Mouse (Mus musculus): ENCODE results near the gene Fcgrt.

Fcgrt gene

DNA sequence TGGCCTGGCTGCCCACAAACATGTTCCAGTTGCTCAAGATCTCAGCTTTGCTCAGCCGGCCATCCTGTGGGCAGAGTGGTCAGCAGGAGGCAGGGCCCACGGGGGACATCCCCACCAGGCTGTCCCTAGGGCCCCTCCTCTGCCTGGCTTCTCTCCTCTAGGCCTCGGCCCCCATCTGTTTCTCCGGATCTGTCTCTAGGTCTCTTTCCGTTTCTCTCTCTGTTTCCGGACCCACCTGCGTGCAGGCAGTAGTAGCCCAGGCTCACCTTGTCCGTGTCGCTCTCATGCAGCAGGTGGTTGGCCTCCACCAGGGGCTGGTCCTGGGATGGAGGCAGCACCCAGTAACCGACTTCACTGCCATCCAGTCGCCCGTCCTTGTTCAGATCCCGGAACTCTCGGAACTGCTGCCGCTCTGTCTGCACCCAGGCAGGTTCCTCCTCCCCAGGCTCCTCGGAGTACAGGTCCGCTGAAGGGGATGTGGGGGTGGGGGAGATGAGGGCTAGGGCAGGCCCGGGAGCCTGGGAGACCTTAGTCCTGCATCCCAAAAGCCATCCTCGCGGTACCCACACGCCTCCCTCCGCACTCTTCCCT is 20.3 kb downstream of the Fcgrt start:
- DNase-seq (ENCODE audit: low spot score in 2 of 2) = no peak

DNA sequence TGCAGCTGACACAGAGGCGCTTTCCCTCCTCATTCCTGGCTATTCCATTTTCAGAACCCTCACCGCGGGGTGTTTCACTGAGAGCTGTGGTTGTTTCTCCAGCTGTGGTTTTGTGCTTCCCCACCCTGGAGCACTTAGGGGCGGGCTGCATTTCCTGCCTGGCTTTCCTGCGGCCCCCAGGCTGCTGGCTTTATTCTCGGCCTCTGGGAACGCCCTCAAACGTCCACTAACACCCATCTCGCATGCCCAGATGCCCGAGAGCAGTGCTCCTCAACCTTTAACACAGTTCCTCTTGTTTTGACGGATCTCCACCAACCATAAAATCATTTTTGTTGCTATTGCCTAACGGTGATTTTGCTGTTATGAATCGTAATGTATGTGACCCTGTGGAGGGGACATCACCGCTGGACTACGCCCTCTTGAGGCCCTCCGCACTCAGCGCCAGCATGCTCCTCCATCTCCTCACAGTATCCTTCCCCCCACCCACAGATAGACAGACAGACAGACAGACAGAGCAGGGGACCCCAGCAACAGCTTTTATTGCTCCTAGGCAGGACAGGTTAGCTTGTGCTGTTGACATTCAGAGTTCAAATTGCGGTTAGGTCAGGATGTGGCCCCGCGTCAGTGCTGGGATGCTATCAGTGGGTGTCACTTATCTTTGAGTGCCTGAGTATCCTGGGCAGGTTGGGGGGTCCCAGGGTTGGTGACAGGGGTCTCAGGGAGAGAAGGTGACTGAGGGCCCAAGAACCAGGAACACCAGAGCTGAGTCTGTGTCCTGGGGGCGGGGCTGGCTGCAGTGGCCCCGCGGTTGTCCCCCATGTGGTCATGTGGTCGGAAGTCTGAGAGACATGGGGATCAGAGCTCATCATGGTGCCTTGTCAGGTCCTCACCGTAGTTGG is 21.0 kb downstream of the Fcgrt start:
- peak; percentile 81 to 88 for DNase-seq (ENCODE audit: low spot score in 2 of 2)

DNA sequence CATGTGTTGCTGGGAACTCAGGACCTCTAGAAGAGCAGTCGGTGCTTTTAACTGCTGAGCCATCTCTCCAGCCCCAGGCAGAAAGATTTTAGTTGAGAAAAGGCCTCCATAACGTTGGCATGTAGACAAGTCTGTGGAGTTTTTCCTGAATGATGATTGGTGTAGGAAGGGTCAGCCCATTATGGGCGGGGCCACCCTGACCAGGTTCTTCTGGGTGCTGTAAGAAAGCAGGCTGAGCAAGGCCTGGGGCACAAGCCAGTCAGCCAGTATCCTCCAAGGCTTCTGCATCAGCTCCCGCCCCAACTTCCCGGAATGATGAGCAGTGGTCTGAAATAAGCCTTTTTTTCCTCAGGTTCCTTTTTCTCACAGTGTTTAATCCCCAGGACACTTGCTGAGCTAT is 22.6 kb downstream of the Fcgrt start:
- no peak for DNase-seq (ENCODE audit: low spot score in 2 of 2)

DNA sequence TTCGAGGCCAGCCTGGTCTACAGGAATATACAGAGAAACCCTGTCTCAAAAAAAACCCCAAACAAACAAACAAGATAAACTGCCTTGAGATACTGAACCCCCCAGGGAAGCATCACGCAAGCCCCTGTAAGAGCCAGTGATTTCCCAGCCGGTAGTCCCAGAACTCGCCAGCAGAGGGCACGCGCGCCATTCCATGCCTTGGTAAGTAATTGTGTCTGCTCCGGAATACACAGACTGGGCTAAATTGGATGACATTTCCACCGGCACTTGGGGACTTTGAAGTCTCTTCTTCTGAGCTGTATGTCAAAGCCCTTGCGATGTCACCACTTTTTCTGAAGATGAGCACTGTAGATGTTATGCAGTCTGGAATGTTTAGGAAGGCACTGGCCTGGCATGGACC is 23.8 kb downstream of the Fcgrt start:
- DNase-seq (ENCODE audit: low spot score in 2 of 2) = peak; percentile 83 to 89

DNA sequence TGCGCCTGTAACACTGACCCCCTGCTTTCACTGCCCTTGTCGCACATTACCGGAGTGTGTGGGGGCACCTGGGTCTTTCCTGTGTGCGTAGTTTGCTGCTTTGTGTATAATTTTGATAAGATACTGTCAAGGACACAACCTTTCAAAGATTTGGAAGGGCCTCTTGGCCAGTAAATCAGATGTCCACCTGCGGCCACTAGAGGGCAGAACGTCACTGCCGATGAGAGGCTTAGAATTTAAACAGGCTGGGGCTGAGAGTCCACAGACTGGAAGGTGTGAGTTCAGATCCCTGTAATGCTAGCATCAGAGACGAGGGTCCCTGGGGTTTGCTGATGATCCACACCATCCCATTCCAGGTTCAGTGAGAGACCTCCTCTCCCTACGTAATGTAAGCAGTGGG is 25.1 kb downstream of the Fcgrt start:
- DNase-seq (ENCODE audit: low spot score in 2 of 2) = peak; percentile 69 to 79

DNA sequence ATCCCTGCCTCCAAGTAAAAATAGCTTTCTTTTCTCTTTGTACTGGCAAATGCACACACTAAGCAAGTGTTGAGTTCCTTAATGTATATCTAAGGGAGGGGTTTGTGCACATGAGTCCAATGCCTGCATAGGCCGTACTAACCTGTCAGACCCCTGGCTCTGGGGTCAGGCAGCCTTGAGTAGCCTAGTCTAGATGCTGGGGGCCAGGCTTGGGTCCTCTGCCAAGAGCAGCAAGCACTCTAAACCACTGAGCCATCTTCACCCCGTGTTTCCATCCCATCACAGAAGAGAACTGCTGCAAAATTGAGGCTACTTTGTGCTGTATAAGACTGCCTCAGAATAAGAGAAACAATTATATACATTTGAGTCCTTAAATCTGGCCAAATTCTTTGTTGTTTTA is 25.8 kb downstream of the Fcgrt start:
- no peak for DNase-seq (ENCODE audit: low spot score in 2 of 2)

DNA sequence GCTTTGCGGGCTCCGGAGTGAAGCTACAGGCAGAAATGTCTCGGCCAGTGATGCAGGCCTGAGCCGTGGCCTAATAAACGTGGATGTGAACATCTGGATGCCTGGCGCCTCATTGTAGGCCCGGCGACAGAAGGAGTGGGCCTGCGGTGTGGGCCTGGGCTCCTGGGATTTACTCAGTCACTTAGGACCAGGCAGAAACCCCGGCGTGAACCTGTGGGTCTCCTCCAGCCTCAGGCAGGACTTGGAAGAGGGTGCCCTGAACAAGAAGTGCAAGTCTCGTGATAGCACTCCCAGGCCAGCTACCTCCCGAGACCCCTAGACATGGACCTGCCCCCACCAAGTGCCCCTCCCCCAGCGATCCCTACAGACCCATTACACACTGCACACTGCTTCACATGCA is 26.3 kb downstream of the Fcgrt start:
- no peak for DNase-seq (ENCODE audit: low spot score in 2 of 2)

DNA sequence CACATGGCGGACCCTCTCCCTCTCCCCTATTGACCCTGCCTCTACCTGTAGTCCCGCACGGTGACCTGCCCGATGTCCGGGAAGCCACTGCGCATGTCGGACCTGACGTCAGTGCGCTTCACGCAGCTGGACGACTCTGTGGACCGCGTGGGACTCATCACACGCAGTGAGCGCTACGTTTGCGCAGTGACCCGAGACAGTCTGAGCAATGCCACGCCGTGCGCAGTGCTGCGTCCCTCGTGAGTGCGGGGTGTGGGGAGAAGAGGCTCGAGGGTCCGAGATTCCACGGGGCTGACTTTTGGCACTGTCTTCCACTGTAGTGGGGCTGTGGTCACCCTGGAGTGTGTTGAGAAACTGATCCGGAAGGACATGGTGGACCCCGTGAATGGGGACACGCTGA is 27.1 kb downstream of the Fcgrt start:
- no peak for DNase-seq (ENCODE audit: low spot score in 2 of 2)

DNA sequence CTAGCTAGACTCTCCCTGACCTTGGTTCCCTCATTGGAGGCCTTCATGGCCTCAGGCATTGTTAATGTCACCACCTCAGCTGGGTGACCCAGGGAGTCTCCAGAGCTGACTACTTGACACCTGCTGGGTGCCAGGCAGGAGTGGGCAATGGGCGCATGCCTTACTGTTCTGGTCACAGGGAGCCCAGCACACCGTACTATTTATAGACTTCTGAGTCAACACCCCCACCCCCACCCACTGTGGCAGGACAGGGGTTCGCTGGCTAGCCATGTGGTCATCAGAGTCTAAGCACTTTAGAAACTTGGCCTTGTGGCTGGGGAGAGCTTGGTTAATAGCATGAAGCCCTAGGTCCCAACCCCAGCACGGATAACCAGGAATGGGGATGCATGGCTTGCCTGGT is 28.2 kb downstream of the Fcgrt start:
- peak in 1 of 2 experiments; percentile 26 for DNase-seq (ENCODE audit: low spot score in 2 of 2)

DNA sequence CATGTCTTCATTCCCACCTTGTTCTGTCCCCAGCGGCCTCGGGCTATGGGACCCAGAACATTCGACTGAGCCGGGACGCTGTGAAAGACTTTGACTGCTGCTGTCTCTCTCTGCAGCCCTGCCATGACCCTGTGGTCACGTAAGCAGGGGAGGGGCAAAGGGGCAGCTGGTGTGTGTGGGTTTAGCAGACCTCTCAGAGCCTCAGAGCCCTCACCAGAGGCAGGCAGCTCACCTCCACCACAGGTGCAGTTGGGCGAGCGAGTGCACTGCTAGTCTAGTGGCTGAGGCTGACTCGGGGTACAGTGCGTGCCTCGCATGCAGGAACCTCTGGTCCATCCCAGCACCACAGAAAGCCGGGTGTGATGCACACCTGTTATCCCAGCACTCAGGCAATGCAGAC is 29.7 kb downstream of the Fcgrt start:
- no peak for DNase-seq (ENCODE audit: low spot score in 2 of 2)

DNA sequence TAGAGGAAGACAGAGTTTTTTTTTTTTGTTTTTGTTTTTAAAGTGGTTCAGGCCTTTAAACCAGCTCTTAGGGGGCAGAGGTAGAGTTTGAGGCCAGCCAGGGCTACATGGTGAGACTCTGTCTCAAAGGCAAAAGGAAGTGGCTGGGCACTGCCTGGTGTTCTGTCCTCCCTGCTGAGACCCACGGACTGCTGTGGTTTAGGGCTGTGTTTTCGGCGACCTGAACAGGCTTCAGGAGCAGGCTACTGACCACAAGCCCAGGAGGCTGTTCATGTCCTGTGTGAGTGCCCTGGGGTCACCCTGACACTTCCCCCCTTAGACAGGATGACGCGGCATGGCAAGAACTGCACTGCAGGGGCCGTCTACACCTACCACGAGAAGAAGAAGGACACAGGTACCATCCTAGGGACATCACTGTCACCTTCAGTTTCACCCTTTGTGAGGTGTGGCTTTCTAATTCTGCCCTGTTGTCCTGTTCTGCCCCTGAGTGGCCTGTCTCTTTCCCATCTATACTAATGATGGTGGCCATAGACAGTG is 30.4 kb downstream of the Fcgrt start:
- DNase-seq (ENCODE audit: low spot score in 2 of 2) = peak; percentile 66 to 77

DNA sequence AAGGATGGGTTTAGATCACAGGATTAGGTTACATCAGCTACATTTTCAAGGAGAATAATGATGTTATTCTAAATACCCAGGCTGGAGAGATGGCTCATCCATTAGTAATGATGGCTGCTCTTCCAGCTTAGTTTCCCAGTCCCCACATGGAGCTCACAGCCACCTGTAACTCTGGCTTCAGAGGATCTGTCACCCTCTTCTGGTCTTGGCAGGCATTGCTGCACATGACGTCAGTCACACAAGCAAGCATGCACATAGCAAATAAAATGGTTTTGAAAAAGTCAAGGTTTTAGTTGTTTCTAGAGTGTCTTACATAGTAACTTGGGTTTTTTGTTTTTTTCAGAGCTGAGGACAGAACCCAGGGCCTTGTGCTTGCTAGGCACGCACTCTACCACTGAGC is 31.4 kb downstream of the Fcgrt start:
- no peak for DNase-seq (ENCODE audit: low spot score in 2 of 2)

DNA sequence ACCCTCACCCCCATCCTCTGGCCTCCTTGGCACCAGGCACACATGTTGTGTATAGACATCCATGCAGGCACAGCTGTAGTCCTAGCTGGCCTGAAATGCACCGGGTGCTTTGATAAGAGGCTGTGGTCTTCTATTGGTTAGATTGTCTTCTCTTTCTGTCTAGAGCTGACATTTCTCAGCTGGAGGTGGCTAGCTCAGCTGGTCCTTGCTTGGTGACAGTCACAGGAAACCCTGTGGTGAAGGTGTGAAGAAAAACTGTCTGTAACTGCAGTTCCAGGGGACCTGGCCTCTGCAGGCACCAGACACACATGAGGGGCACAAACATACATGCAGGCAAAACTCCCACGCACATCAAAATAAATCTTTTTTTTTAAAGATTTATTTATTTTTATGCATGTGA is 34.0 kb downstream of the Fcgrt start:
- peak; percentile 76 to 86 for DNase-seq (ENCODE audit: low spot score in 2 of 2)

DNA sequence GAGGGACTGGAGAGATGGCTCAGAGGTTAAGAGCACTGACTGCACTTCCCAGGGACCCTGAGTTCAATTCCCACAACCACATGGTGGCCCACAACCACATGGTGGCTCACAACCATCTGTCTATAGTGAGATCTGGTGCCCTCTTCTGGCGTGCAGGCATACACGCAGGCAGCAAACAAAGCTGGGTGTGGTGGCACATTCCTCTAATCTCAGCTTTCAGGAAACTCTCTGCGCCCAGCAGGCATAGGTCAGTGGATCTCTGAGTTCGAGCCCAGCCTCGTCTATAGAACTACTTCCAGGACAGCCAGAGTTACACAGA is 35.7 kb downstream of the Fcgrt start:
- peak; percentile 50 to 56 for DNase-seq (ENCODE audit: low spot score in 2 of 2)

DNA sequence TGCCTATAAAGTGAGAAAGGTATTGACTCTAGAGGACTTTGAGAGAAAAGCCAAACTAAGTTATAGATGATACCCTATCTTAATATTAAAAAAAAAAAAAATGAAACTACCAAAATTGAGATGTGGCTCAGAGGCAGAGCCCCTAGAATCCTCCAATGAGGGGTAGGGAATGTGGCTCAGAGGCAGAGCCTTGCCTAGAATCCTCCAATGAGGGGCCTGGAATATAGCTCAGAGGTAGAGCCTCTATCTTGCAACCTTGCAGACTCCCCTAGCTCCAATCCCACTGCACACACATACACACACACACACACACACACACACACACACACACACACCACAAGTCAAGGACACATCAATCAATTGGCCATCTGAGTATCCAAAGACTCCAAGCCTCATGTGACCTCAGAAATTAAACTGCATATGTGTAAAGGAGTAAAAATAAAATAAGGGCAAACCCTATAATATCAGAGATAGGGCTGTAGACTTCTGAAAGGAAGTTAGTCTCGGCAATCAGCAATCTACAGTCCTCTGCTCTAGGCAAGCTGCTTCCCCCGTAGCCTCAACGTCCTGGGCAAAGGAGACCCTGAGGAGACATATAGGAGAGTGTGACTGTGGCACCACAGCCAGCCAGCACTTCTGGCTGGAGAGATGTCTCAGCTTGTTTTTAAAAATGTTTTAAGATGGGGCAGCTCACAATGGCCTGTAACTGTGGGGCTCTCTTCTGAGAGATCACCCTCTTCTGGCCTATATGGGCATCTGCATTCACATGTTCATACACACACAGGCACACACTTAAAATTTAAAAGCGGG is 36.3 kb downstream of the Fcgrt start:
- no peak for DNase-seq (ENCODE audit: low spot score in 2 of 2)

DNA sequence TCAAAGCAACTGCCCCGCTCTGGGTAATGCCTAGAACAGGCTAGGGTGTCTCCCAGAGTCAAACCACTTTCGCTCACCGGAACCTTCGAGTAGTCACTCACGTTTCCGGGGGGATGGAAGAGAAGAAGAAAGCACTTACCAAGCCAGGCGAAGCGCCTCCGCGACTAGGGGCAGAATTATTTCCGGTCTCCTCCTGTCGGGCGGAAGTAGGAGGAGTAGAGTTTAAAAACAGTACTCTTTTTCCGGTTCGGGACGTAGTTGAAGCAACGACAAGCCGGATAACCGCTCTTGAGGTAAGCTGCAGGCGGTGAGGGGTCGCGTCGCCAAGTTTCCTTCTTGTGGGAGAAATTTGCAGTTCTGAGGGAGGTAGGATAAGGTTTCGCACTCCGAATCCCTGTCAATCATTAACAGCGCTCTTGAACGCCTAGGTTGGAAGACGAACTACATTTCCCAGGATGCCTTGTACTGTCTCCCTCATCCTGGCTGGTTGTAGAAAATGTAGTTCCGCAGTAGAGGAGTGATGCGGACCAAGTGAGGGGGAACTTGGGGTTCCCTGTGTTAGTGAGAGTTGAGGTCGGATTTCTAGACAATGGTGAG is 41.3 kb downstream of the Fcgrt start, which contains the start of the genes Nosip and Prrg2:
Gene Nosip (plus strand): TSS at position 191 of the 597 bp plus-strand sequence.
Gene Prrg2 (minus strand): TSS at position 439 of the 597 bp plus-strand sequence.
- DNase-seq (ENCODE audit: low spot score in 2 of 2) = peak; percentile 94

DNA sequence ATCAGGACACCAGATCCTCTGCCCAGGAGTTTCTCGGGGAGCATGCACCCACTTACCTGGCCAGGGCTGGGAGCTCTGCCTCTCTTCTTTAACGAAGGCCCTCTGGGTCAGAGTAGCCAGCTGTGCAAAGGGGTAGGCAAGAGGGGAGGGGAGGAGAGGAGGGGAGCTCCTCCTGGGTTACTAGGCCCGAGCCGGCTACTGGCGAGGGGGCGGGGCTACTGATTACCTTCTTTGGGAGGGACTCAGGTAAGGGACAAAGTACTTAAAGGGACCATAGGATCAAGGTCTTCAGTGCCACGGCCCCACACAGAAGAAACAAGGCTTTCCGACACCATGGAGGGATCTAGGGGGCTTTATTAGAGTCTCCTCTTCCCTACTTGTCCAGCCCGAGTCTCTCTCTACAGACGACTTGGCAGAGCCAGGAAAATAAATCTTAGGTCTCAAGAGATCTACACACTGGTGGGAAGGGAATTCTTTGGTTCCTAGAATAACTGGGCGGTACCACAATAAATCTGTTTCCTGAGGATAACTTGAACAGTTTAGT is 42.0 kb downstream of the Fcgrt start:
- DNase-seq (ENCODE audit: low spot score in 2 of 2) = no peak

DNA sequence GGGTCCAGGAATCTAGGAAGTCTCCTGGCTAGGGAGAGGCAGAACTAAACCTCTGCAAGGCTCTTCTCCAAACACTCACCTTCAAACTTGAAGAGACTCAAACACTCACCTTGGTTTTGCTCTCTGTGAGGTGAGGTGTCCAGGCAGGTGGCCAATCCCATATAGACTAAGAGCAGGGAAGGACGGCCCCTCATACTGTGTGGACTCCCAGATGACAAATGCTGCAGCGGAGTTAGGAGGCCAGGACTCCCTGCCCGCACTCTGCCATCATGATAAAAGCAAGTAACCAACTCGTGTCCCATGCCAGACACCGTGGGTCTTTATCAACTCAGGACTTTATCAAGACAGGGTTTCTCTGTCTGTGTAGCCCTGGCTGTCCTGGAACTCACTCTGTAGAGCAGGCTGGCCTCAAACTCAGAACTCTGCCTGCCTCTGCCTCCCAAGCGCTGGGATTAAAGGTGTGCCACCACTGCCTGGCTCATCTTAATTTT is 43.0 kb downstream of the Fcgrt start:
- DNase-seq (ENCODE audit: low spot score in 2 of 2) = no peak

DNA sequence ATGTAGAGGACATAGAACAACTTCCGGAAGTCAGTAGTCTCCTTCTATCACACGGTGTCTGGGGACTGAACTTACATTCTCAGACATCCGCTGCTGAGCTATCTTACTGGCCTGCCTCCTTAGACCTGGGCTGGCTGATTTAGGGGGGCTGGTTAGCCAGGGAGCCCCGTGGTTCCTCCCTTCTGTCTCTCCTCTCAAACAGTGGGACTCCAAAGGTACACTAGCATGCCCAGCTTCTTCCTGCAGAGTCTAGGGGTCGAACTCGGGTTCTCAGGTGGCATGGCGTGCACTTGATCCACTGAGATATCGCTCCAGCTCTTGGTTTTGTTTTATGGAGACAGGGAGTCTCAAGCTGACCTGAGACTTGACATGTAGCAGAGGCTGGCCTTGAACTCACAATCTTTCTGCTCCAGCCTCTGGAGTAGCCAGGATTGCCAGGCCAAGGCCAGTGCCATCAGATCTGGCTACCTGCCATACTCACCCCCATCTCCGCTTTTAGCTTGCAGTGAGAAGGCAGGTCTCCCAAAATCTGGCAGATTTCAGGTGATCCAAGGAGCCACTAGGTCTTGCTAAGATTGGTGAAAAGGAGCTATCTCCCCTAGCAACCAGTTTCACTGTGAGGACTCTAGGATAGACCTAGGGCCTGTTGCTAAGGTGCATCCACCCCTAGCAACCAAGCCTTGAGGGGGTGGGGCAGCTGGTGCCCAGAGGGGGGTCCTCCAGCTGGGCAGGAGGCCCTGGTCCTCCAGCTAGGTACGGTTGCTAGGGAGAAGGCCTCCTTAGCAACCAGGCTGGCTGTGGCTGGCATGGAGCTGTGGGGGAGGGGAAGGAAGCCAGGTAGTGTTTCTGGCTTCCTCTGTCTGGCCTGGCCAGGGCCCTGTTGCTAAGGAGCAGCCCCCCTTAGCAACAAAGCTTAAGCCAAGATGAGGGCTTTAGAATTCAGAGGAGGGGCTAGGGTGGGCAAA is 44.8 kb downstream of the Fcgrt start:
- DNase-seq (ENCODE audit: low spot score in 2 of 2) = no peak

DNA sequence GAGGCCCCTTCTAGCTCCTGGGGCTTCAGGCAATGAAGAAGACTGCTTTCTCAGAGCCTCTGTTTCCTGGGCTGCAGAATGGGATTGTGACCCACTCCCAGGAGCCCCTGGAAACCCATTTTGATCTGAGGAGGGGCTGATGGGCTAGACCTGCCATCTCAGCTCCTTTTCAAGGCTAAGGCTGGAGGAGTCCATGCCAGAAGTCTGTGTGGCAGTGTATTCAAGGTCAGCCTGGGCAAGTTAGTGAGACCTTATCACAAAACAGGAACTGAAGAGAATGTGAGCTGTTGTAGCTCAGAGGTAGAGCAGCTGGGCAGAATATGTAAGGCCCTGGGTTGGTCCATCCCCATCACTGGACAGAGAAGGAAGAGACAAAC is 46.7 kb downstream of the Fcgrt start:
- no peak for DNase-seq (ENCODE audit: low spot score in 2 of 2)
